Mouse (Mus musculus) neural tube, embryonic 15.5 days (tissue): ENCODE measurements around the gene Gm4491. TPM values are rescaled to one million over a fixed set of nuclear protein-coding genes. Genes with fewer than 3 reads are reported as not detected.
"Not testable (repeated sequence)": the region's sequence is repeated elsewhere in the genome, so short reads cannot be mapped to it uniquely, and the experiment has no call there.

ENCODE experiments used
- ATAC-seq: fragments of 200-750 bp; cut with Nextera tagmentation; 2 replicates; pipeline ENCODE4 v1.8.0; 2017; ENCODE audit warnings: mild to moderate bottlenecking, moderate TSS enrichment, moderate library complexity; ENCODE audit not compliant: low FRiP score
- H3K27ac ChIP-seq: fragments of 300-500 bp; sonication (generic); replicated peaks from 2 replicates; pipeline ENCODE4 v1.5.1; 2015; ENCODE audit warnings: mild to moderate bottlenecking, inconsistent platforms
- H3K27me3 ChIP-seq: fragments of 300-500 bp; sonication (generic); replicated peaks from 2 replicates; pipeline ENCODE4 v1.6.1; 2015; ENCODE audit warnings: inconsistent platforms
- H3K36me3 ChIP-seq: fragments of 300-500 bp; sonication (generic); 2 replicates; pipeline ENCODE4 v1.6.1; 2015; ENCODE audit warnings: inconsistent platforms
- H3K4me1 ChIP-seq: fragments of 300-500 bp; sonication (generic); 2 replicates; pipeline ENCODE4 v1.6.1; 2015; ENCODE audit warnings: inconsistent platforms
- H3K4me2 ChIP-seq: fragments of 300-500 bp; sonication (generic); 2 replicates; pipeline ENCODE4 v1.6.1; 2015; ENCODE audit warnings: inconsistent platforms, mild to moderate bottlenecking, moderate library complexity
- H3K4me3 ChIP-seq: fragments of 300-500 bp; sonication (generic); replicated peaks from 2 replicates; pipeline ENCODE4 v1.5.1; 2015; ENCODE audit warnings: mild to moderate bottlenecking, inconsistent platforms
- H3K9ac ChIP-seq: fragments of 300-500 bp; sonication (generic); replicated peaks from 2 replicates; pipeline ENCODE4 v1.6.1; 2015; ENCODE audit warnings: mild to moderate bottlenecking, inconsistent platforms
- H3K9me3 ChIP-seq: fragments of 300-500 bp; sonication (generic); replicated peaks from 2 replicates; pipeline ENCODE4 v1.6.1; 2016; ENCODE audit warnings: inconsistent platforms
- WGBS: fragments of 180-500 bp; shearing (Covaris S2); methylation state at CpG from one replicate; pipeline ENCODE4 v1.1.7; 2015; ENCODE audit warnings: mixed read lengths; 5-methylcytosine and 5-hydroxymethylcytosine counted together
- polyA plus RNA-seq: library from polyadenylated mRNA; unstranded; fragments of >200 nt; fragmentation: Nextera tagmentation; extraction: Ambion mirVana; gene quantifications from 2 replicates; pipeline ENCODE4 v1.2.1, GENCODE M21; 2015

The Gm4491 gene
- polyA plus RNA-seq, 1 experiment from 2014 or later = not detected

DNA sequence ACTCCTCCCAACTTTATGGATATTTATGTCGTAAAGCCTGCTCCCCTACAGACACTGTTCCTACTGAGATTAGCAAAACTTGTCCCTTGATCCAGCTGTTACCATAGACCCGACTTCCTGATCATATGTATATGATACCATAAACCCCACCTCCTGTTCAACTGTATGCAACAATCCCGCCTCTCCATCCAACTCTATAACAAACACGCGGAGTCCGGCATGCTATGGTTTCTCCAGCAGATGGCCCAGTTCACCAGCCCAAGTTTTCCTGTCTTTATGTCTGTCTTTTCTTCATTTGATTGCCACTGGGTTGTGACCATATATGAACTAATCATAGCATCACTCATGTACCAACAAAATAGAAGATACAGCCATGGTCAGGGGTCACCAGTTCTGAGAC is 40.1 kb downstream of the Gm4491 start:
- no peaks in the 10 kb centered on the region for H3K9me3 ChIP-seq
- H3K27me3 ChIP-seq = no peaks in the 10 kb centered on the region
- no peak overlapping the region for H3K4me2 ChIP-seq
- H3K27ac ChIP-seq = no peak overlapping the region
- no peaks in the 10 kb centered on the region for H3K4me1 ChIP-seq
- no peak for ATAC-seq
- 88% methylated on average over 6 of the region's 6 CpGs for WGBS
- H3K9ac ChIP-seq = no peak overlapping the region
- H3K36me3 ChIP-seq = no peaks in the 10 kb centered on the region
- H3K4me3 ChIP-seq = no peak overlapping the region

DNA sequence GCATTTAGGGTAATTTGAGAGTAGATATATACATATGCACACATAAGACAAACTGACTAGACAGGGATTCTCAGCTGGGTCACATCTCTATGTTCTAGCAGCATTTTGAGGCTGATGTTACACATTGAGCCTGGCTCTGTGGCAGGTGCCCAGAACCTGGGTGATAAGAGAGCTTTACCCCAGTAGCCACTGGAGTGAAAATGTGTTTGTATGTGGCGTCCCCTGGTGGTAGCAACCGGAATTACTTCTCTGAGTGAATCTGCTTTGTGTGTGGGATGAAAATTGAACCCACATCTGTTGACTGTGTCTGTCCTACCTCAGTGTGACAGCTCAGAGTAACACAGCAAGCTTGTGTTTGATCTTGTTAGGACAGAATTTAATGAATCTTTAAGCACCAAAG is 45.8 kb downstream of the Gm4491 start:
- H3K9ac ChIP-seq, H3K27ac ChIP-seq, H3K4me1 ChIP-seq, H3K9me3 ChIP-seq, H3K4me3 ChIP-seq, H3K36me3 ChIP-seq, ATAC-seq, H3K27me3 ChIP-seq, H3K4me2 ChIP-seq: not testable (repeated sequence)
- WGBS = 0% methylated on average over 2 of the region's 2 CpGs

DNA sequence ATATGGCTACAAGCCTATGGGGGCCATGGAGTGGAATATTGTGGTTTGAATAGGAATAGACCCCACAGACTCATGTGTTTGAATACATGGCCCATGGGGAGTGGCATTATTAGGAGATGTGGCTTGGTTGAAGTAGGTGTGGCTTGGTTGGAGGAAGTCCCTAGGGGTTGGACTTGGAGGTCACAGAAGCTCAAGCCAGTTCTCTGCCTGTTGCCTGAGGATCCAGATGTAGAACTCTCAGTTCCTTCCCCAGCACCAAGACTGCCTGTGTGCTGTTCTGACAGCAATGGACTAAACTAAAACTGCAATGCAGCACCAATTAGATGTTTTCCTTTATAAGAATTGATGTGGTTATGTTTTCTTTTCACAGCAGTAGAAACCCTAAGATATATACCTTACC is 49.6 kb downstream of the Gm4491 start:
- Histone ChIP-seq H3K4me1 (no peaks in the 10 kb centered on the region), H3K9ac (no peak overlapping the region), H3K9me3 (no peaks in the 10 kb centered on the region; the same call in 1 of the 2 replicates), H3K27ac (no peak overlapping the region), H3K36me3 (no peaks in the 10 kb centered on the region), H3K27me3 (no peaks in the 10 kb centered on the region), H3K4me2 (no peak overlapping the region), H3K4me3 (no peak overlapping the region)
- ATAC-seq = no peak

Other genes with a start within 250 kb of the Gm4491 start
- 47.3 and 47.8 TPM in 2 replicates for gene Zmym2, start 229.2 kb downstream of the Gm4491 start, polyA plus RNA-seq
- gene Gja3, start 57.8 kb downstream of the Gm4491 start, polyA plus RNA-seq = 1.3 and 2.2 TPM in 2 replicates
- gene Gjb2, start 11.2 kb downstream of the Gm4491 start, polyA plus RNA-seq = 7.9 and 11.4 TPM in 2 replicates
- 10.9 and 13.8 TPM in 2 replicates for gene Gjb6, start 17.7 kb upstream of the Gm4491 start, polyA plus RNA-seq